Mouse (Mus musculus): ENCODE measurements around the gene Brpf3.

- no peak for TF ChIP-seq CTCF (IDR thresholded peaks at IDR 0.05; ENCODE audit: insufficient read depth, low read length)
- TF ChIP-seq POLR2A (IDR thresholded peaks at IDR 0.05; ENCODE audit: borderline replicate concordance, extremely low read depth, low read depth, low read length) = no peak
These were observed 33.9 kb upstream of the Brpf3 start for GRCm38 (mm10) chr17:28766781-28767515.

All from lung, adult 2 months (tissue).